Mouse (Mus musculus): ENCODE data around the gene Itih4. TPM values are rescaled to one million over a fixed set of nuclear protein-coding genes. Genes with fewer than 3 reads are reported as not detected.

The Itih4 gene
- total RNA-seq, 2 experiments from 2014 or later: not detected

DNA sequence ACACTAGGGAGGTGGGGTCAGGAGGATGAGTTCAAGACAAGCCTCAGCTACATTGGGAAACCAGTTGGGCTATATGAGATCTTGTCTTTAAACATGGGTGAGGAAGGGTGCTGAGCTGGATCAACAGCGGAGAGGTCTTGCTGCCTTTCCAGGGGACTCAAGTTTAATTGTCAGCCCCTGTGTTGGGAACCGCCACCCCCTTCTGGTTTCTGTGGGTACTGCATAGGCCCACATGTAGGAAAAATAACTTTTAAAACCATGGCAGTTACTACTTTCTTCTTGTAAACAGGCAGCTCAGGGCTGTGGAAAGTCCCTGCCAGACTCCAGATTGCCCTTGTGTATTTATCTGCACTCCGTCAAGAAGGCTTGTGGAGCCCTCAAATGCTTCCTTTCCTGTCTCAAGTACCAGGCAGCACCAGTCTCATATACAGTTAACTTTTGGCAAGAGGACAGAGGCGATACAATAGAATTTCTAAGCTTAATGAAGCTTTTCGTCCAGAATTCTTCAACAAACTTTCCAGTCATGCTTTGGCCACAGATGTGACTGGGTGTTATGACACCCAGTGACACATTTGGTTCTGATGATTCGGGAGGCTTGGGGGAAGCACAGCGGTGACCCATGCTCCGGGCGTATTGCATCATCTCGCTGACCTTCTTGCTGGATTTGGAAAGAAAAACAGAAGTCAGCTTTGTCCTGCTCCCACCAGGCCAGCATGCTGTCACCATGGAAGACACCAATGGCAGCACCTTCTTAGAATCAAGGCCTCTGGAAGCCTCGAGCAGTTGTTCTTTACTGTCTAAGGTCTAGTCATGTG lies 57.8 kb downstream of the Itih4 start:
- peak; percentile 48 to 51 for DNase-seq

DNA sequence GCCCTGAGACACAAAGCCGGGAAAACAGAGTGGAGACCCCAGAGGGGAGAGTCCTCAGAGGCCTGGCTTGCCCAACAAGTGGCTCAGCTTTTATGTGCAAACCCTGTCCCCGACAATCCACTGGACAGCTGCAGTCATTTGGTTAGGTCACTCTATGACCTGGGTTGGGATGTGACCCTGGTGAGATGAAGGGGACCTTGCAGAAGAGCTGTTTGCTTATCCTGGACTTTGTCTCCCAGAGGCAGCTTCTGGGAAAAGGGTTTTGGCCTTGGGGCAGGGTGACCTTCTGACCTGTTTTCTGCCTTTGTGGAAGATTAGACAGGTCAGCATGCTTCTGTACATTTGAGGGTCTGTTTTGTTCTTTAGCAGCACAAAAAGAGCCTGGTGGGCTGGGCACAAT lies 58.5 kb downstream of the Itih4 start:
- DNase-seq: no peak

DNA sequence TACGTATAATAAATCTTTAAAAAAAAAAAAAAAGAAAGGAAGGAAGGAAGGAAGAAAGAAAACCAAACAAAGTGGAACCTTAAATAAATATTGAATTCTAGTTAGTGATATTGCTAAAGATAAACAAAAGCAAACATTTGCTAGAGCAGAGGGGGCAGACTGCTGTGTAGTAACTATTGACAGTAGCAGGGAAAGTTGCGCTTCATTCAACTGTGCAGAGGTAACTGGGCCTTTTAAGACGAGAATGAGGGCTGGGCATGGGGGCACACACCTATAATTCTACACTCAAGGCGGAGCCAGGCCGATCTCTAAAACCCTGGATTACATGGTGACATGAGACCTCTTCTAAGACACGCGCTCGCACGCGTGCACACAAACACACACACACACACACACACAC lies 63.7 kb downstream of the Itih4 start:
- DNase-seq: no peak

DNA sequence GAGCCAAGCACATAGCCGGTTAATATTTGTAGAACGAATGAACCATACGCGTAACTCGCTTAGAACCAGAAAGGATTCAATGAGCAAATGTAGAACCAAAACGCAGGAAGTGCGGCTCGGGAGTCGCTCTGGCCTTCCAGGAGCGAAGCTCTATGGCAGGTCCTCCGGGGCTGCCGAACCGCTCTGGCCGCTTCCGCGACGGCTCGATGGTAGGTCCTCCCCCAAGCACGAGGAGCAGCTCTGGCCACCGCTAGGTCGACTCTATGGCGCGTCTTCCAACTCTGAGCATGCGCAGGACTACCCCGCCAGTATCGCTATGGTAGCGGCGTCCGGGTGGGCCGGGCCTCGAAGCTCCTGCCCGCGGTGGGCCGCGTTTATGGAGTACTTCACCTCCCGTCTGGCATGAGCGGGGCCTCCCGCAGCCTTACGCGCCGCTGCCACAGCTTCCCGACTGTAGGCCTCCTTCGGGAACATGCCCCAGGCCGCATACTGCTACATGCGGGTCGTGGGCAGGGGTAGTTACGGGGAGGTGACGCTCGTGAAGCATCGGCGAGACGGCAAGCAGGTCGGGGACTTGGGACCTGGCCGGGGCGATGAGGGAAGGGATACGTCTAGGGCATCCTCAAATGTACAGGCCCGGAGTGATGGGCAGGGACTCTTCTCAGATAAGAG lies 65.0 kb downstream of the Itih4 start, which contains the start of gene Nek4:
Gene Nek4, plus strand, starts transcription at position 224 of the 672 bp plus-strand sequence.
- peak; percentile 97 for DNase-seq

Other genes starting within 250 kb of the Itih4 start
- gene Rft1, start 232.1 kb upstream of the Itih4 start, total RNA-seq (2021): 10 to 100 TPM; 11.2 to 12.7 TPM
- 10 to 100 TPM; 32.3 to 33.0 TPM for gene Sfmbt1, start 171.6 kb upstream of the Itih4 start, total RNA-seq (2021)
- gene Tmem110, start 60.9 kb upstream of the Itih4 start, total RNA-seq (2021): 10 to 100 TPM; 19.7 to 23.9 TPM
- gene Mustn1, start 7.3 kb upstream of the Itih4 start, total RNA-seq (2021): 1 to 10 TPM; 2.2 to 2.7 TPM
- 10 to 100 TPM; 23.5 to 25.9 TPM for gene Itih3, start 37.3 kb downstream of the Itih4 start, total RNA-seq (2021)
- gene Itih1, start 56.8 kb downstream of the Itih4 start, total RNA-seq (2021): not detected
- gene Nek4, start 64.9 kb downstream of the Itih4 start, total RNA-seq (2021): 10 to 100 TPM; 18.2 to 18.5 TPM
- 10 to 100 TPM; 46.4 to 50.6 TPM for gene Glt8d1, start 114.9 kb downstream of the Itih4 start, total RNA-seq (2021)
- gene Spcs1, start 115.2 kb downstream of the Itih4 start, total RNA-seq (2021): 100 to 1,000 TPM; 169 to 190 TPM
- 10 to 100 TPM; 51.6 to 58.4 TPM for gene Pbrm1, start 132.7 kb downstream of the Itih4 start, total RNA-seq (2021)
- 10 to 100 TPM; 47.7 to 49.2 TPM for gene Gnl3, start 132.7 kb downstream of the Itih4 start, total RNA-seq (2021)
- 10 to 100 TPM; 24.6 to 27.7 TPM for gene Smim4, start 242.5 kb downstream of the Itih4 start, total RNA-seq (2021)
- 10 to 100 TPM; 12.4 to 13.6 TPM for gene Nt5dc2, start 244.6 kb downstream of the Itih4 start, total RNA-seq (2021)